Mouse (Mus musculus) layer of hippocampus, adult 9-10 months (tissue): Measurements from ENCODE around the gene Ptprcap.
A peak's percentile ranks its signal among the peaks of the same experiment; 100 is the strongest.
"Not testable (repeated sequence)": the region's sequence is repeated elsewhere in the genome, so short reads cannot be mapped to it uniquely, and the experiment has no call there.

Experiments used
- DNase-seq: peaks from one replicate; pipeline ENCODE4 v3.0.0; 2022; ENCODE audit warnings: low spot score

The Ptprcap gene

DNA sequence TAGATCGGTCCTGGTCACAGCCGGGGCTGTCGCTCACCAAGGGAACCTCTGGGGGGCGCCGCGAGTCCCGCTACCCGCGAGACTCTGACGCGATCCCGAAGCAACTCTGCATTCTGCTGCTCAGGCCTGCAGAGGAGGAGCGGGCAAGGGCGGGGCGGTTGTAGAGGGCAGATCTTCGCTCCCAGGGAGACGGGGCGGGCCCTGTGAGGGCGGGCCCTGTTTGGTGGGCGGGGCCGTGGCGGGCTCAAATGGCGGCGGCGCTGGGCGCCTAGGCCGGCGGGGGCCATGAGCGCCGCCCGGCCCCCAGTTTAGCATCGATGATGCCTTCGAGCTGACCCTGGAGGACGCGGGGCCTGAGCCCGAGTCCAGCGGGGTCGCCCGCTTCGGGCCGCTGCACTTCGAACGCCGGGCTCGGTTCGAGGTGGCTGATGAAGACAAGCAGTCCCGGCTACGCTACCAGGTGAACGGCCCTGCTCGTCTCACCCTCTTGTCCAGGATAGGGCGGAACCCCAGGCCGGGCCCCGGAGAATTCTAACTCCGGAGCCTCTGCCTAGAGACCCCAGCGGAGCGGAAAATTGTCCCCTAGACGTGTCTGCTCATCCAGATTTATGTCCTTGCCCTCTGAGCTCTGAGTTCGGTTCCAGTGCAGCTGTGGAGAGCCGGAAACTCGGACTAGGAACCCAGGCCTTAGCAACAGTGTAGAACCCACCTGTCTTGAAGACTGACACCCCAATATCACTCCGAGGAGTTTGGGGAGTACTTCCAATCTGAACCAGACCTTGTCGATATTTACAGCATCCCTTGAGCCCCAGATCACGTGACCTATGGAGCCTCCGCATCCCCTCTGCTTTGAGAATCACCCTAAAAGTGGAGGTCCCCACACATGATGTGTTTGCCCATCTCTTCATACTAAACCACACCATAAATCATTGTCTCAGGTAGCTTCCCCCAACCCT is 27.4 kb upstream of the Ptprcap start, which contains the start of gene Aip:
Gene Aip, minus strand, starts transcription at position 118 of the 956 bp plus-strand sequence.
- peak; percentile 91 for DNase-seq

DNA sequence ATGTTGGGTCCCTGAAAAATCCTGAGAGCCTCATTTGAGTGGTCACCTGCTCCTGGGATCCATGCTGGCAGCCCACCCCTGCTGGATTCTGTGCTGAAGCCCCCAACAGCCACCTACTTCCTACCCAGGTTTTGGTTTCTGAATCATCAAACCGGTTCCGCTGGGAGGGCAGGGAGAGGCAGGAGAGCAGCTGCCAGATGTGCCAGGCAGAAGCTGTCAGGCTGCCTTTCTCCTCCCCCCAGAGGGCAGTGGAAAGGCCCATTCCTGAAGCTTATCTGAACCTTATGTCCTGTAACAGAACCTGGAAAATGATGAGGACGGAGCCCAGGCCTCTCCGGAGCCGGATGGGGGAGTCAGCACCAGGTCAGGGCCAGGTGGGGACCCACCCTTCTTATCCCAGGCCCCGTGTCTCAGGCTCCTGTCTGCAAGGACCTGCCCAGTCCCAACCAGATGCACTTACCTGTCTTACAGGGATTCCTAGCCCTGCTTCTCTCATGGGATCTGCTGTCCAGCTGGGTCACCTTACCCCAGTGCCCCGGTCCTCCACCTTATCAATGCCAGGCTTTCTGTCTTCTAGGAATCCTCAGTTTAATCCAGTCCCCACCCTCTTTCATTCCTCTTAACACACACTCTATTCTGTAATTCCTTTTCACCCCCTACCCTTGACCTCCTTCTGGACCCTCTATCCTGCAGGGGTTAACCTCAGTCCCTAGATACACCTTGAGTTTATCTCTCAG is 26.5 kb upstream of the Ptprcap start:
- no peak for DNase-seq

DNA sequence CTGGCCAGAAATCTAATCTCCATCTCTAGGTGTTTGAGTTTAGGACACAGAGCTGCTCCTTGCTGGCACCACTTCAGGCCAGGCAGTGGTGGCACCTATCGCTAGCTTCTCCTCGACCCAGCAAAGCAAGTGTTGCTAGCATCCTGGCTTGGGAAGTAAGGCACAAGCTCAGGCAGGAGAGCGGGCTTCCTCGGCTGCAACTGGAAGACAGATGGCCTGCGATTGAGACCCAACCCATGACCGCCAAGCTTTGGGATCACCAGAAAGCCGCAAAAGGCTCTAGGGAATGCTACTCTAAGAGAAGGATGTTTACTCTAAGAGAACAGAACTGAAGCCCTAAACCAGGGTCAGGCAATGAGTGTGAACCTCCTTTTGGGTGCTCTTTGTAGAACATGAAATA is 23.9 kb upstream of the Ptprcap start:
- DNase-seq = no peak

GRCm38 (mm10) chr19:4130106-4130505 is 23.3 kb upstream of the Ptprcap start:
- no peak for DNase-seq

- DNase-seq = no peak
These were observed 22.3 kb upstream of the Ptprcap start for GRCm38 (mm10) chr19:4131075-4131474.

- no peak for DNase-seq
These were observed 21.6 kb upstream of the Ptprcap start for GRCm38 (mm10) chr19:4131768-4132167.

DNA sequence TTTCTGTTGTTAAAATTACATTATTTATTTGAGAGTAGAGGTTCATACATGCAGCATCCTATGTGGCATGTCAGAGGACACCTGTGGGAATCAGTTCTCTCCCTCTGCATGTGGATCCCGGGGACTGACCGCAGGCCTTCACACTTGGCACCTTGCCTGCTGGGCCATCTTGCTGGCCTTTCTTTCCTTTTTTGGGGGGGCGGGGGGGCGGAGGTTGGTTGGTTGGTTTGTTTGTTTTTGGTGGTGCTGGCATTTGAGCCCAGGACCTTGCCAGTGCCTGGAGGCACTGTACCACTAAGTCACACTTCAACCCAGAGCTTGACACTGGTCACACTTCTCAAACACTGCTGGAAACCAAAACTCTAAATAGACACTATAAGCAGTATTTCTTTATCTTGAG is 19.1 kb upstream of the Ptprcap start:
- DNase-seq = no peak

DNA sequence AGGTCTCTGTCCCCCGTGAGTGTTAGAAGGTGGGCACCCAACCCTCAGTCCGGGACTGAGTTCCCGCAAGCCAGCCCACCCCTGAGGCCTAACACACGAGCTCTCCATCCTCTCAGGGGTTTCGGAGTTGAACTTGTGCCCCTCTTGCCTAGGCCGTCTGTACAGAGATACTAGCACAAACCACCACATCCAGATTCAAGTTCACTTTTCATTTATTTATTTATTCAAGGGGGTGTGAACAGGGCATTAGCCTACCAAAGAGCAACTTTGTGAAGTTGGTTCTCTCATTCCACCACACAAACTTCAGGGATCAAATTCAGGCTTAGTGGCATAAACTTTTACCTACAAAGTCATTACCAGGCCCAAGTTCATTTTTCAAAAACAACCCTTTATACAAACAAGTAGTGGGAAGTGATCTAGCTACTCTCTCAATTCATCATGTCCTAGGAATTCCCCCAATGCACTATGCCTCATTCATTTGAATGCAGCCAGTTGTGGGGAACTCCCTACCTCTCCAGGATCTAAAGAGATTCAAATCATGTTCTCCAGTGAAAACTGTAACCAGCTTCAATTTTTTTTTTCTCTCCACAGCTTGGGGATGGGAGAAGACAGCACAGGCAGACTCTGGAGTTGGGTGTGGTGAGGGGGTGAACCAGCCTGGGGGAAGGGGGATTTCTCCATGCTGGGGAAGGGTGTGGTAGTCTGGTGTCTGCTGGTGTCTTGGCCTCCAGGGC is 18.0 kb upstream of the Ptprcap start:
- not testable (repeated sequence) for DNase-seq

GRCm38 (mm10) chr19:4135963-4136345 is 17.4 kb upstream of the Ptprcap start:
- DNase-seq = not testable (repeated sequence)

DNA sequence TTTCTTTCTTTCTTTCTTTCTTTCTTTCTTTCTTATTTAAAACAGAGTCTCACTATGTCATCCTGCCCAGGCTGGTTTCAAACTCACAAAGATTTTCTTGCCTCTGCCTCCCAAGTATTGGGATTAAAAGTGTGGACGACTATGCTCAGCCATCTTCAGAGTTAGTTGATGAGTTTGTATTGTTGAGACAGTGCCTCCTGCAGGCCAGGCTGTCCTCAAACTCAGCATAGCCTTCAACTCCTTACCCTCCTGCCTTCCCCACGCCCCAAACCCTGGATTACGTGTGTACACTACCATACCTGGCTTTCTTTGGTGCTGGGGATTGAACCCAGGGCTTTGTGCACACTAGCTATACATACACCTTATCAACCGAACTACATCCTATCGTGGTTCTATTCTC is 16.9 kb upstream of the Ptprcap start:
- DNase-seq = no peak

- no peak for DNase-seq
These were observed 15.5 kb upstream of the Ptprcap start for GRCm38 (mm10) chr19:4137913-4138312.

GRCm38 (mm10) chr19:4139446-4139845 is 14.0 kb upstream of the Ptprcap start, which contains the start of gene Gpr152:
Gpr152 (plus strand) TSS chr19:4139787.
- DNase-seq = no peak

DNA sequence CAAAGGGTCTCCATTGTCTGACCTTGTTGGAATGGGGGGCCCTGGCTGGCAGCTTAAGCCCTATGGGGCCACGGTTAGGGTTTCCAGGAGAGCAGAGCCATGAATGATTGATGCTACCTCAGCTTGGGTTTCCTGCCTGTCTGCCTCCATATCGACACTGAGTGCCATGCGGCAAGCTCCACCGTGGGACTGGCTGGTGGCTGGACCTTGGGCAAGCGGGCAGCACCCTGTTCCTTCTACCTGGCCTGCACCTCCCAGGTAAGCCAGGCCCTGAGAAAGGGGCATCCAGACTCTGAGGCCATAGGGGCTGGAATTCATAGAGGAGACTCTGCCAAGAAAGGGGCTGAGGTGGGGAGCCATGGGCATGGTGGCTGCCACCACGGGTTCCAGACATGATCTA is 13.3 kb upstream of the Ptprcap start:
- DNase-seq = no peak

GRCm38 (mm10) chr19:4142416-4143173 is 10.8 kb upstream of the Ptprcap start:
- DNase-seq = no peak

DNA sequence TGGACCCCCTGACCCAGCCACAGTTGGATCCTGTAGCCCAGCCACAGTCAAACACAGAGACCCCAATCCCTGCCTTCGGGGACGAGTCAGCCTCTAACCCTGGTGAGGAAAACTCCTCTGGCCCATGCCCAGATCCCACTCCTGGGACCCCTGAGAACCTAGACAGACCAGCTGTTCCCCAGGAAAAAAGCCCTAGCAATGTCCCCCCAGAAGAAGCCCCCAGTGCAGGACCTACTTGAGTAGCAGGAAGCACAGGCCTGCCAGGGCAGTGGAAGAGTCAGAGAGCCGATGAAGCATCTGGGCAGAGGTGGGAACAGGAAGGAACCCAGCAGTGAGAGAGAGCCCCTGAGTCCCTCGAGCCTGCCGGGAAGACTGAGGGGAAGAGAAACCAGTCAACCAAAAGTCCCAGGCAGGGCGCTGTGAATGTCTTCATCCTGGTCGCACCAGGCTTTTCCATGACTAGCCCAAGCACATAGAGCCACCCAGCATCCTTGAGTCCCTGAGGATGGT is 9.6 kb upstream of the Ptprcap start, which contains the start of gene Cabp4:
Gene Cabp4, minus strand, starts transcription at position 275 of the 510 bp plus-strand sequence.
- DNase-seq = no peak

- no peak for DNase-seq
These were observed 8.6 kb upstream of the Ptprcap start for GRCm38 (mm10) chr19:4144550-4145498.

DNA sequence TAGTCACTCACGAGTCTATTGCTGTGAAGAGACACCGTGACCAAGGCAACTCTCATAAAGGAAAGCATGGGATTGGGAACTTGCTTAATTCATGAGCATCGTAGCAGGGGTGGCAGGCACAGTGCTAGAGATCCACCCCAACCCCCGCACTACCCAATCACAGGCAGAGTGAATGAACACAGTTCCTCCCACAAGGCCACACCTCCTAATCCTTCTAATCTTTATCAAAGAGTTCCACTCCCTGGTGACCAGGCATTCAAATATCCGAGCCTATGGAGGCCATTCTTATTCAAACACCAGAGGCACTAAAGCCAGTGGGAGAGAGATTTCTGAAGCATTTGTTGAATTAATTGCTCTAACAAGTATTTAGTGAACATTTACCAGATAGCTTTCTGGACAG is 7.5 kb upstream of the Ptprcap start:
- no peak for DNase-seq

DNA sequence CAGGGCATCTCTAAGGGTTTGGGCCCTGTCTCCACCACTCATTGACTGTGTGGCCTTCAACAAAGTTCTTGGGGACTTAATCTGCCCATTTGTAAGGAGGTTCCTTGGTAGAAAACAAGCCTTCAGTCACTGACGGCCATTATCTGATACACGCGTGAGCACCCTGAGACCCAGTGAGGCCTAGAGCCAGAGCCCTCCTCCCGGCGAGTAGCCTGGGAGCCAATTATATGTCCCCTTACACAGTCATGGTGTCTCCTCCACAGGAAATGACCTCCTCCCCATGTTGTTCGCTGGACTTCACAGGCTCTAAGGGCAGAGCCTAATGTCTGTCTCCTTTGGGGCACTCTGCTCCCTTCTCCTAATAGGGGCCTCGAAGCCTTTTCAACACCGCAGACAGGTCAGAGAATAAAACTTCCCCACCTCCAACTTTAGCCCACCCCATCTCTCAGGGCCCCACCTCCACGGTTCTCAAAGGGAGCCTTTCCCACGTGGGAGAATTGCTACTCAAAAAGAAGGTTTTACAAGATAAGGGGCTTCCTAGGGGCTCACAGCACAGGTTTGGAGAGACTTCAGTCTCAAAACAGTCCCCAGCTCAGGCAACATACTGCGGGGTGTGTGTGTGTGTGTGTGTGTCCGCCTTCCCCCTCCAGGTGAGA is 6.9 kb upstream of the Ptprcap start:
- DNase-seq = no peak

- DNase-seq = no peak
These were observed 6.4 kb upstream of the Ptprcap start for GRCm38 (mm10) chr19:4147022-4147405.
